7 mouse cellular contexts compared by ENCODE assay signal in the genomic region with DNA sequence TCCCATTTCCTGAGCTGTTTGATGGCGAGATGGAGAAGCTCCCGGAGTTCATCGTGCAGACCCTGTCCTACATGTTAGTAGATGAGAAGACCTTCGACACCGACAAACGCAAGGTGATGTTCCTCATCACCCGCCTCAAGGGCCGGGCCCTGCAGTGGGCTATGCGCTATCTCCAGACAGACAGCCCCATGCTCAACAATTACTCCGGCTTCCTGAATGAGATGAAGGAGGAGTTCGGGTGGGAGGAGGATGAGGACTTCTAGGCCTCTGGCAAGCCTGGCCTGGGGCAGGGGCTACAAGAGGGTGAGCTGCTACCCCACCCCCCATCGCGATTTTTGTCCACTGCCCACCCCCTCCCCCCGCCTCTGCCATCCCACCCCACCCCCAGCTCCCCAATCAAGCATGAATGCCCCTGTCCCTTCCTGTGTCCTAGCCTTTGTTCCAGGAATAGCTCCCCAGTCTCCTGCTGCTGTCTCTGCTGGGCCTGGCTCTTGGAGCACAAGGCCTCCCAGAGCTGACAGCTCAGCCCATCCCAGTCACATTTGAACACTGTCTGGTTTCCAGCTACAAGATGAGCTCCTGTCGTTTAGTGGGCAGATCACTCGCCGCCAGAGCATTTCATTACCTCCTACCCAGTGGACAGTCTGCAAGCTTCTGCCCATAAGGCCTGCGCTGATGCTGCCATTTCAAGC. TPM values are rescaled to one million over a fixed set of nuclear protein-coding genes. Genes with fewer than 3 reads are reported as not detected.
A peak's percentile ranks its signal among the peaks of the same experiment; 100 is the strongest.
DNase-seq lines count a peak whose midpoint lies in the region; ATAC-seq and TF ChIP-seq lines count a peak whose summit lies in the region.

No protein-coding gene starts in this region.

- ATAC-seq in midbrain, embryonic 14.5 days (ENCODE audit: low FRiP score, low TSS enrichment): peak; percentile 68

- H3K4me3 ChIP-seq in CH12.LX (replicated peaks in 1 of 3; ENCODE audit: low read depth in 2 of 3, low read length in 2 of 3, poor library complexity in 1 of 3): peak overlapping the region; percentile 37 to 54 (median 51)
- H3K4me3 ChIP-seq in cortical plate, adult 2 months (ENCODE audit: insufficient read depth, low read length): peak overlapping the region; percentile 99
- H3K4me3 ChIP-seq in midbrain, embryonic 14.5 days (replicated peaks; ENCODE audit: low read depth, low read length): peak overlapping the region; percentile 46

- no peak for DNase-seq in CH12.LX (ENCODE audit: extremely low read depth)
- DNase-seq in MN1 (ENCODE audit: low spot score): peak; percentile 16
- DNase-seq in heart, postnatal 4 days: peak; percentile 5
- peak; percentile 6 to 22 for DNase-seq in left cerebral cortex, postnatal 25 days (ENCODE audit: low spot score in 2 of 2)
- DNase-seq in midbrain, embryonic 14.5 days: peak; percentile 30
- no peak for DNase-seq in urinary bladder, postnatal 36 days (ENCODE audit: low spot score in 2 of 2)

- no peaks in the 10 kb centered on the region for H3K36me3 ChIP-seq in CH12.LX (replicated peaks in 1 of 2; ENCODE audit: control insufficient read depth in 1 of 2, insufficient read depth in 1 of 2, low read length in 1 of 2)
- H3K36me3 ChIP-seq in midbrain, embryonic 14.5 days (ENCODE audit: control insufficient read depth, insufficient read depth, low read length): no peaks in the 10 kb centered on the region

- no peaks in the 10 kb centered on the region for H3K4me1 ChIP-seq in CH12.LX (ENCODE audit: control insufficient read depth in 1 of 2, insufficient read depth in 2 of 2)
- H3K4me1 ChIP-seq in cortical plate, adult 2 months (ENCODE audit: control insufficient read depth, insufficient read depth, low read length): no peaks in the 10 kb centered on the region
- H3K4me1 ChIP-seq in midbrain, embryonic 14.5 days (ENCODE audit: control insufficient read depth, insufficient read depth, low read length): no peaks in the 10 kb centered on the region

- in situ Hi-C loops in CH12.LX (cut with MboI; ENCODE audit: low pct_ligation_motif_present, low pct_unique_long_range_greater_than_20kb, low sequenced_read_pairs): no loop called here

- dilution Hi-C loops in CH12.LX (cut with MboI; ENCODE audit: extremely low pct_ligation_motif_present, extremely low pct_unique_long_range_greater_than_20kb, low sequenced_read_pairs): no loop called here

- no peak for TF ChIP-seq EP300 in CH12.LX (IDR thresholded peaks at IDR 0.05; ENCODE audit: low read length)

- H3K9ac ChIP-seq in CH12.LX (ENCODE audit: insufficient read depth, low read depth): peak overlapping the region; percentile 41; the same call in 1 of the 2 replicates
- peak overlapping the region; percentile 65 for H3K9ac ChIP-seq in midbrain, embryonic 14.5 days (replicated peaks; ENCODE audit: low read length)

- no peaks in the 10 kb centered on the region for H3K27me3 ChIP-seq in CH12.LX (replicated peaks)
- H3K27me3 ChIP-seq in midbrain, embryonic 14.5 days (ENCODE audit: control insufficient read depth, insufficient read depth, low read length): no peaks in the 10 kb centered on the region

- H3K4me2 ChIP-seq in CH12.LX (ENCODE audit: insufficient read depth, low read depth, poor library complexity, severe bottlenecking): peak overlapping the region; percentile 25
- peak overlapping the region; percentile 54 for H3K4me2 ChIP-seq in midbrain, embryonic 14.5 days (ENCODE audit: low read length)

- no peak for TF ChIP-seq RAD21 in CH12.LX (IDR thresholded peaks at IDR 0.05; ENCODE audit: low read depth, low read length)

- no peaks in the 10 kb centered on the region for H3K9me3 ChIP-seq in CH12.LX (replicated peaks; ENCODE audit: low read length)
- H3K9me3 ChIP-seq in midbrain, embryonic 14.5 days (ENCODE audit: control insufficient read depth, low read length): no peaks in the 10 kb centered on the region

- intact Hi-C loops in left cerebral cortex, postnatal 25 days (cut with DNase I): loop anchor here (5.0 kb wide), 1 partner anchor 64 kb away; a partner anchor contains a TSS

- TF ChIP-seq POLR2A in CH12.LX (IDR thresholded peaks at IDR 0.05; ENCODE audit: low read depth, low read length): no peak
- peak; percentile 38; the same call in 1 of the 2 replicates for TF ChIP-seq POLR2A in cortical plate, adult 2 months (IDR thresholded peaks at IDR 0.05; ENCODE audit: extremely low read depth, insufficient read depth, low read length)

- WGBS in midbrain, embryonic 14.5 days: 21% methylated on average over 18 of the region's 18 CpGs

- H3K79me2 ChIP-seq in CH12.LX (replicated peaks; ENCODE audit: control insufficient read depth, extremely low read depth, insufficient read depth, poor library complexity, severe bottlenecking): no peaks in the 10 kb centered on the region

- no peak for TF ChIP-seq CTCF in CH12.LX (conservative IDR thresholded peaks at IDR 0.05 in 1 of 2, IDR thresholded peaks at IDR 0.05 in 1 of 2; ENCODE audit: low read depth in 2 of 2, low read length in 2 of 2)
- no peak for TF ChIP-seq CTCF in cortical plate, adult 2 months (IDR thresholded peaks at IDR 0.05; ENCODE audit: extremely low read depth, insufficient read depth, low read length)

- H3K27ac ChIP-seq in CH12.LX (ENCODE audit: insufficient read depth, low read depth): no peak overlapping the region
- peak overlapping the region; percentile 99 for H3K27ac ChIP-seq in cortical plate, adult 2 months (ENCODE audit: insufficient read depth, low read length)
- peak overlapping the region; percentile 86 for H3K27ac ChIP-seq in midbrain, embryonic 14.5 days (replicated peaks; ENCODE audit: low read depth, low read length)

TF ChIP-seq in CH12.LX, 34 proteins besides CTCF, POLR2A, EP300 and RAD21:
- TF ChIP-seq GABPA (IDR thresholded peaks at IDR 0.05; ENCODE audit: insufficient replicate concordance, low read depth, low read length) (no peak), JUN (IDR thresholded peaks at IDR 0.05; ENCODE audit: insufficient read depth, low read depth, low read length) (no peak), ETS1 (conservative IDR thresholded peaks at IDR 0.05; ENCODE audit: low read depth, low read length) (no peak)

RNA-seq across cellular contexts. Expression of a gene that starts 0.4 kb away (rescaled TPM):
- 2.1 and 2.5 TPM in 2 replicates for total RNA-seq in CH12.LX (2012; rRNA removed)
- total RNA-seq in CH12.LX (2014; rRNA removed): 1.7 TPM in 1 of 2 replicates, not detected in the other
- 5.5 and 6.4 TPM in 2 replicates for polyA plus RNA-seq in CH12.LX (2012; ENCODE audit: insufficient read length, low read depth)
- 228 and 234 TPM in 2 replicates for polyA plus RNA-seq in cortical plate, adult 2 months (2012; rRNA removed)
- 10 to 100 TPM; 28.5 to 32.2 TPM for total RNA-seq in heart, postnatal 4 days (2021)
- total RNA-seq in left cerebral cortex, postnatal 25 days (2021): 100 to 1,000 TPM; 253 to 257 TPM
- 214 and 254 TPM in 2 replicates for polyA plus RNA-seq in midbrain, embryonic 14.5 days (2014; fragmentation: Nextera tagmentation; extraction: Ambion mirVana)

RNA-seq across cellular contexts. Expression of a gene that starts 0.5 kb away (rescaled TPM):
- not detected in 2 replicates for total RNA-seq in CH12.LX (2012; rRNA removed)
- total RNA-seq in CH12.LX (2014; rRNA removed): not detected in 2 replicates
- polyA plus RNA-seq in CH12.LX (2012; ENCODE audit: insufficient read length, low read depth): 0.57 TPM in 1 of 2 replicates, not detected in the other
- 0.23 TPM in 1 of 2 replicates, not detected in the other for polyA plus RNA-seq in cortical plate, adult 2 months (2012; rRNA removed)
- total RNA-seq in heart, postnatal 4 days (2021): not detected
- total RNA-seq in left cerebral cortex, postnatal 25 days (2021): not detected
- polyA plus RNA-seq in midbrain, embryonic 14.5 days (2014; fragmentation: Nextera tagmentation; extraction: Ambion mirVana): 0.70 TPM in 1 of 2 replicates, not detected in the other

RNA-seq across cellular contexts. Expression of a gene that starts 35.2 kb away (rescaled TPM):
- total RNA-seq in CH12.LX (2012; rRNA removed) (0.21 and 0.29 TPM in 2 replicates), CH12.LX (2014; rRNA removed) (not detected in 2 replicates)
- 0.80 and 1.4 TPM in 2 replicates for polyA plus RNA-seq in CH12.LX (2012; ENCODE audit: insufficient read length, low read depth)
- 248 and 263 TPM in 2 replicates for polyA plus RNA-seq in cortical plate, adult 2 months (2012; rRNA removed)
- 100 to 1,000 TPM; 203 to 228 TPM for total RNA-seq in heart, postnatal 4 days (2021)
- total RNA-seq in left cerebral cortex, postnatal 25 days (2021): 100 to 1,000 TPM; 296 to 378 TPM
- 240 and 291 TPM in 2 replicates for polyA plus RNA-seq in midbrain, embryonic 14.5 days (2014; fragmentation: Nextera tagmentation; extraction: Ambion mirVana)

Comparison
In these comparisons a context has a peak if more than half of its experiments do, and no peak if none do; other contexts are left out.
1. DNase-seq: peak in MN1 (single experiment), heart, postnatal 4 days (single experiment), left cerebral cortex, postnatal 25 days (2 of 2) and midbrain, embryonic 14.5 days (single experiment); none in CH12.LX (single experiment) and urinary bladder, postnatal 36 days (0 of 2).
2. H3K4me3 ChIP-seq: peak in every context shown above with its lines; median percentile 99 in cortical plate, adult 2 months; 51 in CH12.LX; 46 in midbrain, embryonic 14.5 days.
3. RNA of a gene that starts 0.4 kb away (total RNA-seq): 253 to 257 TPM in left cerebral cortex, postnatal 25 days and 28.5 to 32.2 TPM in heart, postnatal 4 days; 1.7 to 2.5 TPM in CH12.LX; every median in the first group is over 4 times any median in the second.
4. RNA of a gene that starts 35.2 kb away (total RNA-seq): 296 to 378 TPM in left cerebral cortex, postnatal 25 days and 203 to 228 TPM in heart, postnatal 4 days; 0.21 to 0.29 TPM in CH12.LX; every median in the first group is over 100 times any median in the second.